Mouse (Mus musculus): ENCODE results near the gene Csrnp1. TPM values are rescaled to one million over a fixed set of nuclear protein-coding genes. Genes with fewer than 3 reads are reported as not detected.

The Csrnp1 gene
- polyA plus RNA-seq, 1 experiment = 19.5 TPM

- TF ChIP-seq CTCF (IDR thresholded peaks at IDR 0.05; ENCODE audit: control insufficient read depth, insufficient read depth, low read length) (no peak), POLR2A (IDR thresholded peaks at IDR 0.05; ENCODE audit: borderline replicate concordance, control insufficient read depth, low read depth, low read length) (no peak)
- Histone ChIP-seq H3K4me3 (replicated peaks; ENCODE audit: control insufficient read depth, low read depth, low read length) (no peak overlapping the region), H3K4me1 (ENCODE audit: control insufficient read depth, insufficient read depth, low read length) (peaks cover 4% of the 10 kb centered on the region), H3K27ac (ENCODE audit: control insufficient read depth, insufficient read depth, low read depth, low read length, poor library complexity) (no peak overlapping the region)
- WGBS = 71% methylated on average over 5 of the region's 5 CpGs
Measured at GRCm38 (mm10) chr9:119941407-119941806, 43.1 kb downstream of the Csrnp1 start.

DNA sequence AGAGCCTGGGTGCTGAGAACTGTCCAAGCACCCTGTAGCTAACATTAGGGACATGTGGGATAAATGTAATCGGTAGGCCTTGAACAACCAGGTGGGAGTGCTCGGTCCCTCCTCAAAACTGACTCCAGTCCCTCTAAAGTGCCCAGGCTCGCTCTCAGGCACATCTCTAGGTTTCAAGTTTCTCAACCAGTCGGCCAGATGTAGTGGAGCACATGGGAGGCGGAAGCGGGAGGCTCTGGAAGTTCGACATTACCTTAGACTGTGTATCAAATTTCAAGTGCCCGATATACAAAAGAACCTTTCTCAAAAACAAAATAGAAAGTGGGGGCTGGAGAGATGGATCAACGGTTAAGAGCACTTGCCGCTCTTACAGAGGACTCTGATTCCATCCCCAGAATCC is 44.8 kb downstream of the Csrnp1 start:
- TF ChIP-seq CTCF (IDR thresholded peaks at IDR 0.05; ENCODE audit: control insufficient read depth, insufficient read depth, low read length) (no peak), POLR2A (IDR thresholded peaks at IDR 0.05; ENCODE audit: borderline replicate concordance, control insufficient read depth, low read depth, low read length) (no peak)
- WGBS = 89% methylated on average over 10 of the region's 10 CpGs
- no peak overlapping the region for H3K27ac ChIP-seq (ENCODE audit: control insufficient read depth, insufficient read depth, low read depth, low read length, poor library complexity)
- no peak overlapping the region for H3K4me3 ChIP-seq (replicated peaks; ENCODE audit: control insufficient read depth, low read depth, low read length)
- H3K4me1 ChIP-seq (ENCODE audit: control insufficient read depth, insufficient read depth, low read length) = peaks cover 4% of the 10 kb centered on the region

GRCm38 (mm10) chr9:119938496-119938895 is 46.0 kb downstream of the Csrnp1 start:
- no peak overlapping the region for H3K27ac ChIP-seq (ENCODE audit: control insufficient read depth, insufficient read depth, low read depth, low read length, poor library complexity)
- no peak for TF ChIP-seq CTCF (IDR thresholded peaks at IDR 0.05; ENCODE audit: control insufficient read depth, insufficient read depth, low read length)
- no peak for TF ChIP-seq POLR2A (IDR thresholded peaks at IDR 0.05; ENCODE audit: borderline replicate concordance, control insufficient read depth, low read depth, low read length)
- H3K4me1 ChIP-seq (ENCODE audit: control insufficient read depth, insufficient read depth, low read length) = peaks cover 4% of the 10 kb centered on the region
- H3K4me3 ChIP-seq (replicated peaks; ENCODE audit: control insufficient read depth, low read depth, low read length) = no peak overlapping the region
- 22% methylated on average over 4 of the region's 4 CpGs for WGBS

- peak within 1 kb of the TSS; percentile 92 for H3K4me3 ChIP-seq (replicated peaks; ENCODE audit: control insufficient read depth, low read depth, low read length)
- TF ChIP-seq CTCF (IDR thresholded peaks at IDR 0.05; ENCODE audit: control insufficient read depth, insufficient read depth, low read length) (no peak), POLR2A (IDR thresholded peaks at IDR 0.05; ENCODE audit: borderline replicate concordance, control insufficient read depth, low read depth, low read length) (peak; percentile 56; the same call in 1 of the 2 replicates)
- H3K4me1 ChIP-seq (ENCODE audit: control insufficient read depth, insufficient read depth, low read length) = peaks cover 4% of the 10 kb centered on the region
- WGBS = 1% methylated on average over 40 of the region's 40 CpGs
- peak within 1 kb of the TSS; percentile 18; the same call in 1 of the 2 replicates for H3K27ac ChIP-seq (ENCODE audit: control insufficient read depth, insufficient read depth, low read depth, low read length, poor library complexity)
Measured at GRCm38 (mm10) chr9:119937005-119937773, 47.3 kb downstream of the Csrnp1 start, which contains the start of the genes Gorasp1 and Ttc21a. TSS of gene Gorasp1 (minus strand) at chr9:119937565. TSS of gene Ttc21a (plus strand) at chr9:119937606.

DNA sequence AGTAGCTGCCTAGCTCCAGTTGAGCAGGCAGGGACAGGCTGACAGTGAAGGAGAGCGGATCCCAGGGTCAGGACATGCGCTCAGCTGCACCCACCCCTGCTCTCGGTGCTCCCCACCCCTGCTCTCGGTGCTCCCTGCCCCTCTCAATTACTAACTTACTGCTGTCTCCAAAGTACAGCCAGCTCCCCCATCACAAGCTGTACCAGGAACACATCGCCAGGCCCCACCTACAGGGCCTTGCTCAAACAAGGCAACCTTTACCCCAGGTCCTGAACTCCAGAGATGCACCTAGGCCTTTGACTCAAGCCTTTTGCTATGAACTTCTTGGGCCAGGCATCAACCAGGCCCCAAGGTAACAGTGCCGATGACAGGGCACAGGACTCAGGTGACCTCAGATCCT is 50.8 kb downstream of the Csrnp1 start:
- 89% methylated on average over 6 of the region's 6 CpGs for WGBS
- Histone ChIP-seq H3K4me3 (replicated peaks; ENCODE audit: control insufficient read depth, low read depth, low read length) (no peak overlapping the region), H3K27ac (ENCODE audit: control insufficient read depth, insufficient read depth, low read depth, low read length, poor library complexity) (no peak overlapping the region), H3K4me1 (ENCODE audit: control insufficient read depth, insufficient read depth, low read length) (peaks cover 4% of the 10 kb centered on the region)
- TF ChIP-seq POLR2A (IDR thresholded peaks at IDR 0.05; ENCODE audit: borderline replicate concordance, control insufficient read depth, low read depth, low read length) (no peak), CTCF (IDR thresholded peaks at IDR 0.05; ENCODE audit: control insufficient read depth, insufficient read depth, low read length) (no peak)

DNA sequence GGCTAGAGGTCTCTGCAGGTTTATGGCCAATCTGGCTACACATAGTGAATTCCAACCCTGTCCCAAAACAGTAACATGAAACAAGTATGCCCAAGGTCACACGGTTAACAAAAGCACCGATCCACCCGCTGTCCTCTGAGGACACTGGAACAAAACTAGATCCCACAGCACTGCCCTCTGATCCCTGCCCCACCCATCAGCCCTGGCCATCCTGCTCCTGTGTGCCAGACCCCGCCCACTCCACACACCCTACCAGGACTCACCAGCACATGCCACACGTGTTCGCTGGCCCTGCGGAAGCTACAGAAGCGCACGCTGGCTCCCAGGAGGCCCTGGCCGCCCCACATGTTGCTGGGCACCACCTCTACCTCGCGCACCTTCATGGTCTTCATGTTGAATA is 52.1 kb downstream of the Csrnp1 start:
- Histone ChIP-seq H3K27ac (ENCODE audit: control insufficient read depth, insufficient read depth, low read depth, low read length, poor library complexity) (no peak overlapping the region), H3K4me1 (ENCODE audit: control insufficient read depth, insufficient read depth, low read length) (no peaks in the 10 kb centered on the region), H3K4me3 (replicated peaks; ENCODE audit: control insufficient read depth, low read depth, low read length) (no peak overlapping the region)
- 85% methylated on average over 12 of the region's 12 CpGs for WGBS
- no peak for TF ChIP-seq CTCF (IDR thresholded peaks at IDR 0.05; ENCODE audit: control insufficient read depth, insufficient read depth, low read length)
- TF ChIP-seq POLR2A (IDR thresholded peaks at IDR 0.05; ENCODE audit: borderline replicate concordance, control insufficient read depth, low read depth, low read length) = no peak

DNA sequence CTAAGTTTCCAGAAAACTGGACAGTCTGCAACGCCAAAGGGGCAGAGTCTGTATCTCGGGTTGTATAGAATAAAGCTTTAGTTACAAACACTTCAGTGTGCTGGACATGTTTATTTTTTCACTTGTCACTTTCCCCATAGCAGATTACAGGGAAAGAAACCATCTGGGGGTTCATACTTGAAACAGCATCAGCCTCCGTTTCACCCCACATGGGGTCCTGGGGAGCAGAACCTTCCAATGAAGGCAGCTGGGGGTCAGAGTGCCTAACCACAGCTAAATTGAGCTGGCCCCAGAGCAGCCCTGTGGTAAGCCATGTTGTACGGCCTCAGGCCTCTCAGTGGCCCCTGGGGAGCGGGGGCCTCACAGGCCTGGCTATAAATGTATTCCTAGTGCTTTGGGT is 58.0 kb downstream of the Csrnp1 start:
- WGBS = 73% methylated on average over 5 of the region's 5 CpGs
- TF ChIP-seq POLR2A (IDR thresholded peaks at IDR 0.05; ENCODE audit: borderline replicate concordance, control insufficient read depth, low read depth, low read length) (no peak), CTCF (IDR thresholded peaks at IDR 0.05; ENCODE audit: control insufficient read depth, insufficient read depth, low read length) (no peak)
- no peak overlapping the region for H3K27ac ChIP-seq (ENCODE audit: control insufficient read depth, insufficient read depth, low read depth, low read length, poor library complexity)
- no peak overlapping the region for H3K4me3 ChIP-seq (replicated peaks; ENCODE audit: control insufficient read depth, low read depth, low read length)
- peaks cover 1% of the 10 kb centered on the region; the same call in 1 of the 2 replicates for H3K4me1 ChIP-seq (ENCODE audit: control insufficient read depth, insufficient read depth, low read length)

GRCm38 (mm10) chr9:119925729-119926128 is 58.7 kb downstream of the Csrnp1 start:
- H3K27ac ChIP-seq (ENCODE audit: control insufficient read depth, insufficient read depth, low read depth, low read length, poor library complexity) = no peak overlapping the region
- no peak for TF ChIP-seq CTCF (IDR thresholded peaks at IDR 0.05; ENCODE audit: control insufficient read depth, insufficient read depth, low read length)
- TF ChIP-seq POLR2A (IDR thresholded peaks at IDR 0.05; ENCODE audit: borderline replicate concordance, control insufficient read depth, low read depth, low read length) = no peak

More at GRCm38 (mm10) chr9:119925729-119926128, 58.7 kb downstream of the Csrnp1 start:
- WGBS = 53% methylated on average over 8 of the region's 8 CpGs
- Histone ChIP-seq H3K4me3 (replicated peaks; ENCODE audit: control insufficient read depth, low read depth, low read length) (no peak overlapping the region), H3K4me1 (ENCODE audit: control insufficient read depth, insufficient read depth, low read length) (peaks cover 1% of the 10 kb centered on the region; the same call in 1 of the 2 replicates)

Data from bone marrow, adult 2 months (tissue).